Mouse (Mus musculus) liver, adult 2 months (tissue): Measurements from ENCODE around the gene Hapln2. TPM values are rescaled to one million over a fixed set of nuclear protein-coding genes. Genes with fewer than 3 reads are reported as not detected.

Experiments used
- DNase-seq: peaks from one replicate; pipeline ENCODE4 v3.0.0-alpha.2; 2011; ENCODE audit warnings: low read depth, low spot score; ENCODE audit errors: extremely low read depth
- H3K27ac ChIP-seq: fragments of 200-500 bp; replicated peaks from 2 replicates; pipeline ENCODE4 v1.5.1; 2012; ENCODE audit warnings: low read depth, mild to moderate bottlenecking, control low read depth, inconsistent platforms, low read length; ENCODE audit not compliant: insufficient read depth
- H3K27me3 ChIP-seq: fragments of 200-500 bp; 2 replicates; pipeline ENCODE4 v1.6.1; 2012; ENCODE audit warnings: mild to moderate bottlenecking, moderate library complexity, low read length, inconsistent platforms; ENCODE audit not compliant: control insufficient read depth, insufficient read depth
- H3K36me3 ChIP-seq: fragments of 200-500 bp; 2 replicates; pipeline ENCODE4 v1.6.1; 2012; ENCODE audit warnings: low read length, inconsistent platforms; ENCODE audit not compliant: control insufficient read depth, insufficient read depth
- H3K4me1 ChIP-seq: fragments of 200-500 bp; 2 replicates; pipeline ENCODE4 v1.6.1; 2011; ENCODE audit warnings: low read length; ENCODE audit not compliant: control insufficient read depth, insufficient read depth
- H3K4me3 ChIP-seq: fragments of 200-500 bp; 2 replicates; pipeline ENCODE4 v1.5.1; 2011; ENCODE audit warnings: low read depth, mild to moderate bottlenecking, control low read depth, low read length, moderate library complexity; ENCODE audit not compliant: insufficient read depth
- H3K79me2 ChIP-seq: fragments of 200-500 bp; 2 replicates; pipeline ENCODE4 v1.6.1; 2012; ENCODE audit warnings: inconsistent platforms, mild to moderate bottlenecking, low read length, moderate library complexity; ENCODE audit not compliant: control insufficient read depth, insufficient read depth
- H3K9ac ChIP-seq: fragments of 200-500 bp; 2 replicates; pipeline ENCODE4 v1.6.1; 2012; ENCODE audit warnings: low read depth, mild to moderate bottlenecking, control low read depth, inconsistent platforms, low read length
- CTCF ChIP-seq: fragments of 200-500 bp; IDR thresholded peaks from 2 replicates; pipeline ENCODE4 v1.5.1; 2011; ENCODE audit warnings: low read depth, low read length, control low read depth
- POLR2A ChIP-seq: fragments of 200-500 bp; IDR thresholded peaks from 2 replicates; pipeline ENCODE4 v1.6.1; 2011; ENCODE audit warnings: low read length, control low read depth; ENCODE audit not compliant: insufficient read depth; ENCODE audit errors: extremely low read depth
- WGBS: fragments of 180-500 bp; shearing (Covaris S2); methylation state at CpG from one replicate; pipeline ENCODE4 v1.1.7; 2018; 5-methylcytosine and 5-hydroxymethylcytosine counted together
- polyA plus RNA-seq: library from polyadenylated mRNA; depleted of rRNA; stranded (reverse); fragments of >200 nt; gene quantifications from 2 replicates; pipeline ENCODE4 v1.2.3, GENCODE M21; 2012
- total RNA-seq: library from RNA; depleted of rRNA; stranded (reverse); fragments of >200 nt; gene quantifications from 2 replicates; pipeline ENCODE4 v1.2.3, GENCODE M21; 2014

The Hapln2 gene
- total and polyA plus RNA-seq, 2 experiments, result not detected

DNA sequence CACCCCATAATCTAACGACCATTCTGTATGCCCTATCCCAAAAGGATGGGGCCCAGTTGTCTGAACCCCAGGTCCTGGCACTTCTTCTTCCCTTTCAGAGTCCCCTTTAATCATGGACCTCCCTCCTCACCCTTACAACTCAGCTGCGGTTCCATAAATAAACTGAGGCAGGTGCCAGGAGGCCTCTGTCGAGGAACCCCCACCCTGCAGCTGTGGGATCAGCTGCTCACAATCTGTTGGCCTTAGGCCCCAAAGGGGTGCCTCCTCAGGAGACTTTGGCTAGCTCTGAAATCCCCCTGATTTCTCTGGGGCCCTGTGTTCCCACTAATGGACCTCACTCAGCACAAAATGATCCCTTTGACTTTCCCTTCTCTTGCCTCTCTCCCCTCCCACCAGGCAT, 43.3 kb downstream of the Hapln2 start:
- H3K27ac ChIP-seq, result no peak overlapping the region
- no peak overlapping the region for H3K9ac ChIP-seq
- no peak for DNase-seq
- H3K79me2 ChIP-seq, result no peaks in the 10 kb centered on the region
- TF ChIP-seq POLR2A (no peak), CTCF (no peak)
- no peak overlapping the region for H3K4me3 ChIP-seq
- H3K27me3 ChIP-seq, result no peaks in the 10 kb centered on the region; the same call in 1 of the 2 replicates
- no peaks in the 10 kb centered on the region for H3K36me3 ChIP-seq
- 66% methylated on average over 3 of the region's 3 CpGs for WGBS
- peaks cover 12% of the 10 kb centered on the region; the same call in 1 of the 2 replicates for H3K4me1 ChIP-seq

DNA sequence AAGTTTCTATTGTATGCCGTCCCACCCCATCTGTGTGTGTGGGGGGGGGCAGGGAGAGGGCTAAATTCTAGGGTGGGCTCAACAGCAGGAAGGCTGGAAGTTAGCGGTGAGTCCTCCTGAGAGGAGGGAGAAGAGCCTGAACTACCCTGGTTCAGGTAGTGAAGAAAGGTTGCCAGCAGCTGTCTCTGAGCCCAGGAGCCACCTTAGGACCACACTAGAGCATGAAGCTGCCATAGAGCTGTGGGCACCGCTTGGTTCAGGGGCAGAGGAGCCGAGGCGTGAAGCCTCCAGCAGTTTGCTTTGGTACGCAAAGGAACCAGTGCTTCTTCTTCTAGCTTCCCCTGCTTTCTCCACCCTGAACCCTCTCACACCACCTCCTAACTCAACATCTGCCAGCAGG, 43.8 kb downstream of the Hapln2 start:
- Histone ChIP-seq H3K27me3 (no peaks in the 10 kb centered on the region; the same call in 1 of the 2 replicates), H3K27ac (no peak overlapping the region), H3K36me3 (no peaks in the 10 kb centered on the region), H3K9ac (no peak overlapping the region), H3K79me2 (no peaks in the 10 kb centered on the region), H3K4me3 (no peak overlapping the region), H3K4me1 (peaks cover 12% of the 10 kb centered on the region; the same call in 1 of the 2 replicates)
- DNase-seq, result no peak
- TF ChIP-seq POLR2A (no peak), CTCF (no peak)
- WGBS, result 69% methylated on average over 6 of the region's 6 CpGs

DNA sequence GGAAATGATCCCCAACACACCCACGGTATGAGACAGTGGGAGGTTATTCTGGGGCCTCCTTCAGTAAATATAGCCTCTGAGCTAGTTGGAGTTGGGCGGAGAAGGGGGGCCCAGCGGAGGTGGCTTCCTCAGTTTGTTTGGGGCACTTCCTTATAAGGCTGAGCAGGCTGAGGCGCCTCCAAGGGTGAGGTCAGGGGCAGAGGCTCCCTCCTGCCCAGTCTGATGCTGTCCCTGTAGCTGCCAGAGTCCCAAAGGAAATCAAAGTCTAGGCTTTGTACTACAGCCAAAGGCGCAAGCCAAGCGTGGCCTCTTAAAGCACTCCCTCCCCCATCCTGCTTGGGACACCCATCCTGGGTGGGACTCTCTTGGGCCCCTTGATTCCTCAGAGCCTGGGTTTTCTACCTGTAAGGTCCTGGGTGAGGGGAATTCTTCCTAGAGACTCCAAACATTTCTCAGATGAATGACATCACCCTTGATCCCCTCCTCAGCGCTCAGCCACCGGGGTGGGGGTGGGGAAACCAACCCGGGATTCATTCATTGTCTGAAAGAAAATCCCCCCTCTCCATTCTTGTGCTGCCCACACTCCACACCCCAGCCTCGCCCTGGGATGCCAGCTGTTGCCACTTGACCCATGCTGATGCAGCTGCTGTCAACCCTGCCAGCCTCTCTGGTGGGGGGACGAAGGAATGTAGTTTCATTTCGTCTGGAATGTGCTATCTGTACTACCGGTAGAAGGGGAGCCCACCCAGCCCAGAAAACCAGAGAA, 44.4 kb downstream of the Hapln2 start:
- WGBS, result 29% methylated on average over 13 of the region's 13 CpGs
- no peaks in the 10 kb centered on the region for H3K79me2 ChIP-seq
- peak overlapping the region; percentile 88 for H3K27ac ChIP-seq
- no peak overlapping the region for H3K9ac ChIP-seq
- H3K36me3 ChIP-seq, result no peaks in the 10 kb centered on the region
- peak; percentile 35 for DNase-seq
- no peak overlapping the region for H3K4me3 ChIP-seq
- TF ChIP-seq CTCF (no peak), POLR2A (no peak)
- peaks cover 12% of the 10 kb centered on the region; the same call in 1 of the 2 replicates for H3K4me1 ChIP-seq
- H3K27me3 ChIP-seq, result no peaks in the 10 kb centered on the region; the same call in 1 of the 2 replicates

DNA sequence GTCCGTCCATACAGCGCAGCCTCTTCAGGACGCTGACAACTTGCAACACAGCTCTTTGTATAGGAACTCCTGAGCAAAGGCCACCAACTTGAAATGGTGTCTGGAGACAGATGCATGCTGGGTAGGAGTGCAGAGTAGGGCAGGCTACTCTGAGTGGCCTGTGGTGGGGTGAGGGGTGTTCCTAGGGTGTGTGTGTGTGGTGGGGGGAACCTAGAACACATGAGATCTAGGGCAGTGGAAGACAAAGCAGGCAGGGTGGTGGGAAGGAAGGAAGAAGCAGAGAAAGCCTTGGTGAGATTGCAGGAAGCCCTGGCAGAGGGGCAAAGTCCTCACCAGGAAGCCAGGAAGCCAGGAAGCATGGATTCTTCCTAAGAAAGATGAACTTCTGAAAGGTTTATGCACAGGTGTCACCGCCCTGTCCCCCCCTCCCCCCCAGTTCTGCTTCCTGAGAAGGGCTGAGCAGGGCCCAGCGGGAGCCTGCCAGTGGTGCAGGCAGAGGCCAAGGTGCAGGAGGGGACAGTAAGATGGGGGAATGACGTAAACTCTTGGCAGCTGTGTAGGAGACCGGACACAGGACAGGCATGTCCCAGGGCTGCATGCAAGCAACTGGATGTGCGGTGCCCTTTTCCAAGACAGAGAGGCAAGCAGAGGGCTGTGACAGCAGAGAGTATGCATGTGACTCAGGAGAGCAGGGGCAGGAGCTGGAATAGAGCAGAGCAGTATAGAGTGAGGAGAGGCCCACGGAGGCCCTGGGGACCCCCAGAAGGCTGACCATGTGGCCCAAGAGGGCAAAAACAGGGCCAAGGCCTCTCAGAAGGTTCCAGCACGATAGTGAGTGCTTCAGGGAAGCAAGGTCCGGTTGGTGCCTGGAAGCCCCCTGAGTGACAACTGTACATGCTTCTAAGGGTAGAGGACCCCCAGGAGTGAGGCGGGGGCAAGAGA, 45.2 kb downstream of the Hapln2 start:
- Histone ChIP-seq H3K36me3 (no peaks in the 10 kb centered on the region), H3K27ac (peak overlapping the region; percentile 88), H3K4me1 (peaks cover 12% of the 10 kb centered on the region; the same call in 1 of the 2 replicates), H3K4me3 (no peak overlapping the region), H3K79me2 (no peaks in the 10 kb centered on the region), H3K27me3 (no peaks in the 10 kb centered on the region; the same call in 1 of the 2 replicates), H3K9ac (no peak overlapping the region)
- TF ChIP-seq POLR2A (no peak), CTCF (no peak)
- WGBS, result 52% methylated on average over 12 of the region's 12 CpGs
- peak; percentile 41 for DNase-seq

DNA sequence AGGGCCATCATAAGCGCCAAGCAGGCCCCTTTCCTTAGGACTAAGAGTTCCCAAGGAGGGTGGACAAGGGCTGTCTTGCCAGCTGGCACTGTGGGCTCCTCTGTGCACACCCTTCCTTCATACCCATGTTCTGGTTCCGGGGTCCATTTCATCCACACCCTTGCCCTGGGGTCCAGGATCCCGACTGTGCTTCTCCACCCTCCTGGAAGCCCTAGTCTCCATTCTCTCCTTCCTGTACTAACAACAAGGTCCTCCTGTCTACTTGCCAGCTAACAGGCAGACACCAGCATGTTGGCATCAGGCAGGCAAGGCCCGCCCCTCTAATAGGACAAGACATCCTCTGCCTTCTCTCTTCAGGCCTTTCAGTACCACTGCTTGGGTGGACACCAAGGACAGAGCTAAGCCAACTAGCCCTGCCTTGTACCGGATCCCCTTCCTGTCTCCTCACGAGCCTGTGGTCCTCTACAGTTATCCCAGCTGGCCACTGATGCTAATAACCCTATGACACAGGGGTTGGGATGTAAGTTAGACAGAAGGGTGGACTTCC, 46.1 kb downstream of the Hapln2 start:
- H3K27me3 ChIP-seq, result no peaks in the 10 kb centered on the region; the same call in 1 of the 2 replicates
- H3K79me2 ChIP-seq, result no peaks in the 10 kb centered on the region
- H3K9ac ChIP-seq, result no peak overlapping the region
- no peaks in the 10 kb centered on the region for H3K36me3 ChIP-seq
- 80% methylated on average over 6 of the region's 6 CpGs for WGBS
- H3K4me3 ChIP-seq, result no peak overlapping the region
- no peak overlapping the region for H3K27ac ChIP-seq
- peaks cover 10% of the 10 kb centered on the region; the same call in 1 of the 2 replicates for H3K4me1 ChIP-seq
- TF ChIP-seq POLR2A, result no peak
- no peak for TF ChIP-seq CTCF
- no peak for DNase-seq
